Mouse (Mus musculus) liver, adult 2 months (tissue): ENCODE measurements around the gene Prss21. TPM values are rescaled to one million over a fixed set of nuclear protein-coding genes. Genes with fewer than 3 reads are reported as not detected.

Experiments used
- DNase-seq: peaks from one replicate; pipeline ENCODE4 v3.0.0-alpha.2; 2011; ENCODE audit warnings: low read depth, low spot score; ENCODE audit errors: extremely low read depth
- H3K27ac ChIP-seq: fragments of 200-500 bp; replicated peaks from 2 replicates; pipeline ENCODE4 v1.5.1; 2012; ENCODE audit warnings: low read depth, mild to moderate bottlenecking, control low read depth, inconsistent platforms, low read length; ENCODE audit not compliant: insufficient read depth
- H3K27me3 ChIP-seq: fragments of 200-500 bp; 2 replicates; pipeline ENCODE4 v1.6.1; 2012; ENCODE audit warnings: mild to moderate bottlenecking, moderate library complexity, low read length, inconsistent platforms; ENCODE audit not compliant: control insufficient read depth, insufficient read depth
- H3K36me3 ChIP-seq: fragments of 200-500 bp; 2 replicates; pipeline ENCODE4 v1.6.1; 2012; ENCODE audit warnings: low read length, inconsistent platforms; ENCODE audit not compliant: control insufficient read depth, insufficient read depth
- H3K4me1 ChIP-seq: fragments of 200-500 bp; 2 replicates; pipeline ENCODE4 v1.6.1; 2011; ENCODE audit warnings: low read length; ENCODE audit not compliant: control insufficient read depth, insufficient read depth
- H3K4me3 ChIP-seq: fragments of 200-500 bp; 2 replicates; pipeline ENCODE4 v1.5.1; 2011; ENCODE audit warnings: low read depth, mild to moderate bottlenecking, control low read depth, low read length, moderate library complexity; ENCODE audit not compliant: insufficient read depth
- H3K79me2 ChIP-seq: fragments of 200-500 bp; 2 replicates; pipeline ENCODE4 v1.6.1; 2012; ENCODE audit warnings: inconsistent platforms, mild to moderate bottlenecking, low read length, moderate library complexity; ENCODE audit not compliant: control insufficient read depth, insufficient read depth
- H3K9ac ChIP-seq: fragments of 200-500 bp; 2 replicates; pipeline ENCODE4 v1.6.1; 2012; ENCODE audit warnings: low read depth, mild to moderate bottlenecking, control low read depth, inconsistent platforms, low read length
- CTCF ChIP-seq: fragments of 200-500 bp; IDR thresholded peaks from 2 replicates; pipeline ENCODE4 v1.5.1; 2011; ENCODE audit warnings: low read depth, low read length, control low read depth
- POLR2A ChIP-seq: fragments of 200-500 bp; IDR thresholded peaks from 2 replicates; pipeline ENCODE4 v1.6.1; 2011; ENCODE audit warnings: low read length, control low read depth; ENCODE audit not compliant: insufficient read depth; ENCODE audit errors: extremely low read depth
- WGBS: fragments of 180-500 bp; shearing (Covaris S2); methylation state at CpG from one replicate; pipeline ENCODE4 v1.1.7; 2018; 5-methylcytosine and 5-hydroxymethylcytosine counted together
- polyA plus RNA-seq: library from polyadenylated mRNA; depleted of rRNA; stranded (reverse); fragments of >200 nt; gene quantifications from 2 replicates; pipeline ENCODE4 v1.2.3, GENCODE M21; 2012; rRNA removed
- total RNA-seq: library from RNA; depleted of rRNA; stranded (reverse); fragments of >200 nt; gene quantifications from 2 replicates; pipeline ENCODE4 v1.2.3, GENCODE M21; 2014; rRNA removed

The Prss21 gene
- total RNA-seq (not detected in 2 replicates), polyA plus RNA-seq (not detected in 2 replicates)

DNA sequence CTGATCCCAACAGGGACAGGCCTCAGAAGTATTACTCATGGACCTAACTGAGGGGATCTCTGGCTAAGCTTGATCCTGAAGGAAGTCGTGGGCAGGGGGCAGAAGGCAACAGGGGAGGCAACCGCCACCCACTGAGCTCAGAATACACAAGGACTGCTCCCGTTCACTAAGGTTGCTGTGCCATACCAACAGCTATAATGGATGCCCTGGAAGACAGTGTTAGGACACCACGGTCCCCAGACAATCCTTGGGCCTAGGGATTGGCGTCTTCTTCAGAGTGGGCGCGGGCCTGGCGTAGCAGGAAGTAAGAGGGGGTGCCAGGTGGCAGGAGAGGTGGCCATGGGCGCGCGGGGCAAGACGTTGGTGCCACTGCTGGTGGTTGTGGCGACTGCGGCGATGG, at the start of gene Prss21:
Prss21 (plus strand) TSS at position 301 of the 400 bp plus-strand sequence.
- H3K4me3 ChIP-seq, result no peak within 1 kb of the TSS
- no peak for TF ChIP-seq CTCF
- TF ChIP-seq POLR2A, result no peak
- H3K4me1 ChIP-seq, result no peaks in the 10 kb centered on the region
- no peaks in the 10 kb centered on the region for H3K27me3 ChIP-seq
- H3K36me3 ChIP-seq, result no peaks in the 10 kb centered on the region
- 89% methylated on average over 15 of the region's 15 CpGs for WGBS
- DNase-seq, result no peak
- H3K9ac ChIP-seq, result no peak within 1 kb of the TSS
- no peak within 1 kb of the TSS for H3K27ac ChIP-seq
- H3K79me2 ChIP-seq, result no peaks in the 10 kb centered on the region

DNA sequence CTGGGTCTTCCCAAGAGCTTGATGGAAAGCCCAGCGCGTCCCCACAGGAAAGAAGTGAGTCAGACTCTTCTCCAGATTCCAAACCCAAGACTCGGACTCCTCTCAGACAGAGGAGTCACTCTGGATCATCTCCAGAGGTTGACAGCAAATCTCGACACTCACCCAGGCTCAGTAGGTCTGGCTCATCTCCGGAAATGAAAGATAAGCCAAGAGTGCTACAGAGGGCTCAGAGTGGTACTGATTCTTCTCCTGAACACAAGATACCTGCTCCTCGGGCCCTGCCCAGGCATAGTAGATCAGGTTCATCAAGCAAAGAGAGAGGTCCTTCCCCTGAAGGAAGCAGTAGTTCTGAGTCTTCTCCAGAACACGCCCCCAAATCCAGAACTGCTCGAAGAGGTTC, 49.3 kb upstream of the Prss21 start:
- TF ChIP-seq CTCF (no peak), POLR2A (no peak)
- H3K4me1 ChIP-seq, result no peaks in the 10 kb centered on the region
- no peaks in the 10 kb centered on the region; the same call in 1 of the 2 replicates for H3K79me2 ChIP-seq
- H3K4me3 ChIP-seq, result no peak overlapping the region
- no peak overlapping the region for H3K27ac ChIP-seq
- 98% methylated on average over 8 of the region's 8 CpGs for WGBS
- no peak for DNase-seq
- peaks cover 75% of the 10 kb centered on the region for H3K36me3 ChIP-seq
- no peaks in the 10 kb centered on the region for H3K27me3 ChIP-seq
- H3K9ac ChIP-seq, result no peak overlapping the region

DNA sequence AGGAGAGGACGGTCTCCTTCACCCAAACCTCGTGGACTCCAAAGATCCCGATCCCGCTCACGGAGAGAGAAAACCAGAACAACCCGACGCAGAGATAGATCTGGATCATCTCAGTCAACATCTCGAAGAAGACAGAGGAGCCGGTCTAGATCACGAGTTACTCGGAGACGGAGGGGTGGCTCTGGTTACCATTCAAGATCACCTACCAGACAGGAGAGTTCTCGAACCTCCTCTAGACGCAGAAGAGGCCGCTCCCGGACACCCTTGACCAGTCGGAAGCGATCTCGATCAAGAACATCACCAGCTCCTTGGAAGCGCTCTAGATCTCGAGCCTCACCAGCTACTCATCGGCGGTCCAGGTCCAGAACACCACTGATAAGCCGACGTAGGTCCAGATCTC, 48.6 kb upstream of the Prss21 start:
- TF ChIP-seq POLR2A (no peak), CTCF (no peak)

DNA sequence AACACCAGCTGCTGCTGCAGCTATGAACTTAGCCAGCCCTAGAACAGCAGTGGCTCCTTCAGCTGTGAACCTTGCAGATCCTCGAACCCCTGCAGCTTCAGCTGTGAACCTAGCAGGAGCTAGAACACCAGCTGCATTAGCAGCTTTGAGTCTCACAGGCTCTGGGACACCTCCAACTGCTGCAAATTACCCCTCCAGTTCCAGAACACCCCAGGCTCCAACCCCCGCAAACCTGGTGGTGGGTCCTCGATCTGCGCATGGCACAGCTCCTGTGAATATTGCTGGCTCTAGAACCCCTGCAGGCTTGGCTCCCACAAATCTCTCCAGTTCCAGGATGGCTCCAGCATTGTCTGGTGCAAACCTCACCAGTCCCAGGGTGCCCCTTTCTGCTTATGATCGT, 47.1 kb upstream of the Prss21 start:
- Histone ChIP-seq H3K36me3 (peaks cover 77% of the 10 kb centered on the region), H3K27ac (no peak overlapping the region), H3K4me1 (no peaks in the 10 kb centered on the region), H3K79me2 (no peaks in the 10 kb centered on the region; the same call in 1 of the 2 replicates), H3K27me3 (no peaks in the 10 kb centered on the region), H3K9ac (no peak overlapping the region), H3K4me3 (no peak overlapping the region)
- WGBS, result 92% methylated on average over 5 of the region's 5 CpGs
- no peak for DNase-seq
- TF ChIP-seq CTCF, result no peak
- TF ChIP-seq POLR2A, result no peak

More for the DNA sequence above, 48.6 kb upstream of the Prss21 start:
- Histone ChIP-seq H3K27ac (no peak overlapping the region), H3K79me2 (no peaks in the 10 kb centered on the region; the same call in 1 of the 2 replicates), H3K4me3 (no peak overlapping the region), H3K36me3 (peaks cover 76% of the 10 kb centered on the region), H3K27me3 (no peaks in the 10 kb centered on the region), H3K4me1 (no peaks in the 10 kb centered on the region), H3K9ac (no peak overlapping the region)
- WGBS, result 98% methylated on average over 25 of the region's 25 CpGs
- no peak for DNase-seq

DNA sequence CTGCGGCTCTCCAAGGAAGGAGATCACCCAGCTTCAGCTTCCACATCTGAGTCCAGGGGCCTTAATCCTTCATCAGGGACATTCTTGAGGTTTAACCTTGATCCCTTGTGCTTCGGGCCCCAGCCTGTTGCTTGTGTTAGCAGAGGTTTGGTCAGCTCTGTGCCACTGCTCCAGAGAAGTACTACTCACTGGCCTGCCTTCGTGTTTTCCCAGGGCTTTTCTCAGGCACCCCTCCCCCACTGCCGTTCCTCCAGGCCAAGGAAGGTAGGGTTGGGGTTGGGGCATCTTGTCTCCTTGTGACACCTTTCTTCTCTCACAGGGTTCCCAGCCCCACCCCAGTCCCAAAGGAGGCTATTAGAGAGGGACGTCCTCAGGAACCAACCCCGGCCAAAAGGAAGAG, 45.8 kb upstream of the Prss21 start:
- TF ChIP-seq CTCF, result no peak
- no peak for TF ChIP-seq POLR2A
- Histone ChIP-seq H3K36me3 (peaks cover 71% of the 10 kb centered on the region), H3K27ac (no peak overlapping the region), H3K9ac (no peak overlapping the region), H3K4me3 (no peak overlapping the region), H3K4me1 (no peaks in the 10 kb centered on the region), H3K79me2 (no peaks in the 10 kb centered on the region), H3K27me3 (no peaks in the 10 kb centered on the region)
- DNase-seq, result no peak
- 73% methylated on average over 6 of the region's 6 CpGs for WGBS

DNA sequence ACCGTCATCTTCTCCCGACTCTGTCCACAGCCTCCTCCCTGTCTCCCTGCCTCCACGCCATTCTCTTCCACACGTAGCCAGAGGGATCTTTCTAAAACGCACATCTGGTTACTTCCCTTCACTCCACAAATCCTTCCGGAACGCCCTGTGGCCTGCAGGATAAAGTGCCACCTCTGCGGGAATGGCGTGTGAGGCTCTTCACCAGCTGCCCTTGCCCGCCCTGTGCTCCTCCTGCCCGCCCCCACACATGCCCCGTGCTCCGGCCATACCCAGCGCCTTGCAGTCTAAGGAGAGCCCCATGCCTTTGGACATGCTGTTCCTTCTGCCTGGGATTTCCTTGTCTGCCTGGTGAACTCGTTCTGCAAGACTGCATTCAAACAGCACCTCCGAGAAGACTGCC, 44.8 kb upstream of the Prss21 start:
- Histone ChIP-seq H3K79me2 (no peaks in the 10 kb centered on the region), H3K4me3 (no peak overlapping the region), H3K27ac (no peak overlapping the region), H3K9ac (no peak overlapping the region), H3K36me3 (peaks cover 62% of the 10 kb centered on the region), H3K27me3 (no peaks in the 10 kb centered on the region), H3K4me1 (peaks cover 2% of the 10 kb centered on the region; the same call in 1 of the 2 replicates)
- TF ChIP-seq POLR2A (no peak), CTCF (no peak)
- WGBS, result 87% methylated on average over 16 of the region's 16 CpGs
- no peak for DNase-seq
